Mouse (Mus musculus): Measurements from ENCODE around the gene Rps4x. TPM values are rescaled to one million over a fixed set of nuclear protein-coding genes. Genes with fewer than 3 reads are reported as not detected.

The Rps4x gene
- total RNA-seq (2023) = 1,000 to 10,000 TPM; 3,263 to 4,079 TPM

GRCm38 (mm10) chrX:102188712-102189497 lies at the start of gene Rps4x:
Gene Rps4x, minus strand, starts transcription at chrX:102189394.

GRCm38 (mm10) chrX:102156618-102157422 lies 32.4 kb downstream of the Rps4x start, which contains the start of gene Ercc6l:
Gene Ercc6l, minus strand, starts transcription at chrX:102157091.

Other genes with a start within 250 kb of the Rps4x start
- under 1 TPM; 0.50 to 0.59 TPM for gene Rtl5, start 118.1 kb downstream of the Rps4x start, total RNA-seq (2023)
- 10 to 100 TPM; 21.7 to 29.7 TPM for gene Pin4, start 69.9 kb downstream of the Rps4x start, total RNA-seq (2023)
- 1 to 10 TPM; 2.0 to 3.5 TPM for gene Ercc6l, start 32.3 kb downstream of the Rps4x start, total RNA-seq (2023)
- not detected for gene Cited1, start 62.8 kb upstream of the Rps4x start, total RNA-seq (2023)